Mouse (Mus musculus): ENCODE data around the gene Eif2d. TPM values are rescaled to one million over a fixed set of nuclear protein-coding genes. Genes with fewer than 3 reads are reported as not detected.

The Eif2d gene
- polyA plus RNA-seq, 1 experiment = 32.6 TPM

GRCm38 (mm10) chr1:131175819-131176218 is 22.8 kb downstream of the Eif2d start:
- Histone ChIP-seq H3K36me3 (ENCODE audit: control insufficient read depth, insufficient read depth) (peaks cover 14% of the 10 kb centered on the region), H3ac (ENCODE audit: control insufficient read depth, insufficient read length) (no peak overlapping the region), H3K4me3 (no peak overlapping the region), H3K4me2 (ENCODE audit: low read depth) (no peak overlapping the region), H3K79me2 (ENCODE audit: control insufficient read depth, insufficient read depth) (no peaks in the 10 kb centered on the region), H3K27me3 (ENCODE audit: control insufficient read depth, insufficient read depth, insufficient read length) (no peaks in the 10 kb centered on the region)
- no peak for TF ChIP-seq MYOD1 (IDR thresholded peaks at IDR 0.05; ENCODE audit: control insufficient read depth in 1 of 3, insufficient read length in 2 of 3, low read depth in 2 of 3)
- no peak for TF ChIP-seq SRF (IDR thresholded peaks at IDR 0.05; ENCODE audit: control insufficient read depth, insufficient read length, low read depth)
- no peak for TF ChIP-seq USF1 (IDR thresholded peaks at IDR 0.05; ENCODE audit: low read depth)
- TF ChIP-seq REST (IDR thresholded peaks at IDR 0.05; ENCODE audit: insufficient read depth, insufficient read length) = no peak
- TF ChIP-seq POLR2AphosphoS2 (IDR thresholded peaks at IDR 0.05; ENCODE audit: insufficient read length, low read depth) = no peak
- TF ChIP-seq MYOG (IDR thresholded peaks at IDR 0.05; ENCODE audit: control insufficient read depth in 1 of 3, insufficient read depth in 1 of 3, insufficient read length in 2 of 3, low read depth in 2 of 3) = no peak
- no peak for TF ChIP-seq CEBPB (IDR thresholded peaks at IDR 0.05; ENCODE audit: insufficient read depth, poor library complexity, severe bottlenecking)
- TF ChIP-seq TCF12 (IDR thresholded peaks at IDR 0.05; ENCODE audit: insufficient read depth, poor library complexity, severe bottlenecking) = no peak
- no peak for TF ChIP-seq POLR2A (IDR thresholded peaks at IDR 0.05; ENCODE audit: insufficient read length, low read depth)
- no peak for TF ChIP-seq E2F4 (IDR thresholded peaks at IDR 0.05; ENCODE audit: insufficient read depth)
- TF ChIP-seq TCF3 (IDR thresholded peaks at IDR 0.05; ENCODE audit: insufficient read length, low read depth) = no peak
- TF ChIP-seq MAX (IDR thresholded peaks at IDR 0.05; ENCODE audit: low read depth) = no peak

- Histone ChIP-seq H3K4me3 (no peak overlapping the region), H3ac (ENCODE audit: control insufficient read depth, insufficient read length) (no peak overlapping the region), H3K4me2 (ENCODE audit: low read depth) (no peak overlapping the region), H3K36me3 (ENCODE audit: control insufficient read depth, insufficient read depth) (peaks cover 14% of the 10 kb centered on the region), H3K27me3 (ENCODE audit: control insufficient read depth, insufficient read depth, insufficient read length) (no peaks in the 10 kb centered on the region), H3K79me2 (ENCODE audit: control insufficient read depth, insufficient read depth) (no peaks in the 10 kb centered on the region)
- TF ChIP-seq E2F4 (IDR thresholded peaks at IDR 0.05; ENCODE audit: insufficient read depth) = no peak
These were observed 24.3 kb downstream of the Eif2d start for GRCm38 (mm10) chr1:131177249-131177648.

GRCm38 (mm10) chr1:131178083-131178482 is 25.1 kb downstream of the Eif2d start:
- TF ChIP-seq TCF3 (IDR thresholded peaks at IDR 0.05; ENCODE audit: insufficient read length, low read depth) (no peak), MAX (IDR thresholded peaks at IDR 0.05; ENCODE audit: low read depth) (no peak), USF1 (IDR thresholded peaks at IDR 0.05; ENCODE audit: low read depth) (no peak), POLR2A (IDR thresholded peaks at IDR 0.05; ENCODE audit: insufficient read length, low read depth) (no peak), E2F4 (IDR thresholded peaks at IDR 0.05; ENCODE audit: insufficient read depth) (no peak), CEBPB (IDR thresholded peaks at IDR 0.05; ENCODE audit: insufficient read depth, poor library complexity, severe bottlenecking) (no peak), MYOG (IDR thresholded peaks at IDR 0.05; ENCODE audit: control insufficient read depth in 1 of 3, insufficient read depth in 1 of 3, insufficient read length in 2 of 3, low read depth in 2 of 3) (no peak), TCF12 (IDR thresholded peaks at IDR 0.05; ENCODE audit: insufficient read depth, poor library complexity, severe bottlenecking) (no peak), MYOD1 (IDR thresholded peaks at IDR 0.05; ENCODE audit: control insufficient read depth in 1 of 3, insufficient read length in 2 of 3, low read depth in 2 of 3) (no peak), REST (IDR thresholded peaks at IDR 0.05; ENCODE audit: insufficient read depth, insufficient read length) (no peak), POLR2AphosphoS2 (IDR thresholded peaks at IDR 0.05; ENCODE audit: insufficient read length, low read depth) (no peak), SRF (IDR thresholded peaks at IDR 0.05; ENCODE audit: control insufficient read depth, insufficient read length, low read depth) (no peak)
- Histone ChIP-seq H3K4me2 (ENCODE audit: low read depth) (no peak overlapping the region), H3K79me2 (ENCODE audit: control insufficient read depth, insufficient read depth) (no peaks in the 10 kb centered on the region), H3K4me3 (no peak overlapping the region), H3K27me3 (ENCODE audit: control insufficient read depth, insufficient read depth, insufficient read length) (no peaks in the 10 kb centered on the region), H3K36me3 (ENCODE audit: control insufficient read depth, insufficient read depth) (peaks cover 10% of the 10 kb centered on the region), H3ac (ENCODE audit: control insufficient read depth, insufficient read length) (no peak overlapping the region)

- Histone ChIP-seq H3K4me2 (ENCODE audit: low read depth) (no peak overlapping the region), H3K4me3 (no peak overlapping the region), H3K27me3 (ENCODE audit: control insufficient read depth, insufficient read depth, insufficient read length) (no peaks in the 10 kb centered on the region), H3K79me2 (ENCODE audit: control insufficient read depth, insufficient read depth) (no peaks in the 10 kb centered on the region), H3ac (ENCODE audit: control insufficient read depth, insufficient read length) (no peak overlapping the region), H3K36me3 (ENCODE audit: control insufficient read depth, insufficient read depth) (peaks cover 4% of the 10 kb centered on the region)
- TF ChIP-seq POLR2A (IDR thresholded peaks at IDR 0.05; ENCODE audit: insufficient read length, low read depth) (no peak), TCF3 (IDR thresholded peaks at IDR 0.05; ENCODE audit: insufficient read length, low read depth) (no peak), TCF12 (IDR thresholded peaks at IDR 0.05; ENCODE audit: insufficient read depth, poor library complexity, severe bottlenecking) (no peak), SRF (IDR thresholded peaks at IDR 0.05; ENCODE audit: control insufficient read depth, insufficient read length, low read depth) (no peak), USF1 (IDR thresholded peaks at IDR 0.05; ENCODE audit: low read depth) (no peak), POLR2AphosphoS2 (IDR thresholded peaks at IDR 0.05; ENCODE audit: insufficient read length, low read depth) (no peak), MYOD1 (IDR thresholded peaks at IDR 0.05; ENCODE audit: control insufficient read depth in 1 of 3, insufficient read length in 2 of 3, low read depth in 2 of 3) (no peak), E2F4 (IDR thresholded peaks at IDR 0.05; ENCODE audit: insufficient read depth) (no peak), MYOG (IDR thresholded peaks at IDR 0.05; ENCODE audit: control insufficient read depth in 1 of 3, insufficient read depth in 1 of 3, insufficient read length in 2 of 3, low read depth in 2 of 3) (no peak), MAX (IDR thresholded peaks at IDR 0.05; ENCODE audit: low read depth) (no peak)
These were observed 27.4 kb downstream of the Eif2d start for GRCm38 (mm10) chr1:131180386-131180785.

Measured in myocyte (in vitro differentiated cells).